Mouse (Mus musculus) midbrain, postnatal 0 days (tissue): ENCODE results near the gene Tfb2m. TPM values are rescaled to one million over a fixed set of nuclear protein-coding genes. Genes with fewer than 3 reads are reported as not detected.

Source experiments
- ATAC-seq: fragments of 200-750 bp; cut with Nextera tagmentation; 2 replicates; pipeline ENCODE4 v1.8.0; 2017; ENCODE audit warnings: moderate number of reproducible peaks, mild to moderate bottlenecking, moderate TSS enrichment, moderate library complexity; ENCODE audit not compliant: low FRiP score
- DNase-seq: peaks from one replicate; pipeline ENCODE4 v3.0.0-alpha.2; 2015; ENCODE audit warnings: low spot score
- H3K27ac ChIP-seq: fragments of 300-500 bp; sonication (generic); 2 replicates; pipeline ENCODE4 v1.5.1; 2014; ENCODE audit warnings: low read depth, mild to moderate bottlenecking, low read length, mixed read lengths
- H3K27me3 ChIP-seq: fragments of 300-500 bp; sonication (generic); 2 replicates; pipeline ENCODE4 v1.6.1; 2014; ENCODE audit warnings: low read length, control low read depth, mixed read lengths; ENCODE audit not compliant: insufficient read depth
- H3K36me3 ChIP-seq: fragments of 300-500 bp; sonication (generic); 2 replicates; pipeline ENCODE4 v1.6.1; 2014; ENCODE audit warnings: low read length, control low read depth, mixed read lengths; ENCODE audit not compliant: insufficient read depth
- H3K4me1 ChIP-seq: fragments of 300-500 bp; sonication (generic); 2 replicates; pipeline ENCODE4 v1.6.1; 2014; ENCODE audit warnings: mild to moderate bottlenecking, control low read depth, antibody characterized with exemption, low read length, mixed read lengths; ENCODE audit not compliant: insufficient read depth
- H3K4me2 ChIP-seq: fragments of 300-500 bp; sonication (generic); 2 replicates; pipeline ENCODE4 v1.6.1; 2014; ENCODE audit warnings: low read depth, mild to moderate bottlenecking, low read length, mixed read lengths; ENCODE audit not compliant: poor library complexity, severe bottlenecking
- H3K4me3 ChIP-seq: fragments of 300-500 bp; sonication (generic); 2 replicates; pipeline ENCODE4 v1.5.1; 2014; ENCODE audit warnings: low read depth, mild to moderate bottlenecking, low read length, moderate library complexity
- H3K9ac ChIP-seq: fragments of 300-500 bp; sonication (generic); replicated peaks from 2 replicates; pipeline ENCODE4 v1.6.1; 2014; ENCODE audit warnings: mild to moderate bottlenecking, low read length, moderate library complexity, mixed read lengths; ENCODE audit not compliant: poor library complexity, severe bottlenecking
- H3K9me3 ChIP-seq: fragments of 300-500 bp; sonication (generic); 2 replicates; pipeline ENCODE4 v1.6.1; 2016; ENCODE audit warnings: low read length, control low read depth
- CTCF ChIP-seq: IDR thresholded peaks from 2 replicates; pipeline ENCODE4 v1.5.1; 2016; ENCODE audit warnings: antibody characterized with exemption, mild to moderate bottlenecking
- WGBS: fragments of 180-500 bp; shearing (Covaris S2); extraction: QIAGEN DNeasy Blood & Tissue Kit; methylation state at CpG from one replicate; pipeline ENCODE4 v1.1.7; 2014; 5-methylcytosine and 5-hydroxymethylcytosine counted together
- polyA plus RNA-seq: library from polyadenylated mRNA; unstranded; fragments of >200 nt; fragmentation: Nextera tagmentation; extraction: Ambion mirVana; gene quantifications from 2 replicates; pipeline ENCODE4 v1.2.1, GENCODE M21; 2015
- total RNA-seq: library from RNA; depleted of rRNA; stranded (reverse); fragments of >200 nt; gene quantifications from 2 replicates; pipeline ENCODE4 v1.2.3, GENCODE M21; 2014

Tfb2m gene
- total and polyA plus RNA-seq, 2 experiments from 2014 or later, result 13.4 to 31.1 TPM

DNA sequence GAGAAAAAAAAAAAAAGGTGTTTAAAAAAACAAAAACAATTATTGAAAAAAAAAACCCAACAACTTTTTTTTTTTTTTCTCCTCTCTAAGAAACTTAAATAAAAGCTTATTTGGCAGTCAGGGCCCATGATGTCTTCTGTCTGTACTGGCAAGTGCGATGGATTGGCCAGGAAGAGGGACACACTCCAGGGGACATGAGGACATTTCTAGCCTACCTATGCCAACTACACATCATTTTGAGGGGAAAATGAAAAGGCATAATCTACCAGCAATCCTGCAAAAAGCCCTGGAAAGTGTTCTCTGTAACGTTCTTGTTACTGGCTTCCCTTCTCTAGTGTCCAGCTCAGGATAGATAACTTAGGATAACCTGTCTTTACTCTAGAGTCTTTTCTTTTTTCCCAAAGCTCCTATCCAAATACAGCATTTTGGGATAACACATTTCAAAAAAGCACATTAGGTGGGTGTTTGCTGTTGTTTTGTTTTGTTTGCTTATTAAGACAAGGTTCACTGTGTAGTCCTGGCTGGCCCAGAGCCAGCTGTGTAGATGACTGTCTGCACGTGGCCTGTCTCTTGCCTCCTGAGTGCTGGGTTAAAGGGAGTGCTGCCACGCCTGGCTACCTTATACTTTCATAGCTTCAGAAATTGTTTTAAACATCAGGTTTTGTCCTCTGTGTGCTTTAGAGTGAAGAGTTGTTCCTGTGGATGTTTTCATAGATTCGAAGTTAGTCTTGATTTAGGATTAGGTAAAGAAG is 7.3 kb upstream of the Tfb2m start:
- Histone ChIP-seq H3K4me2 (no peak overlapping the region), H3K4me1 (no peaks in the 10 kb centered on the region), H3K27me3 (no peaks in the 10 kb centered on the region), H3K36me3 (no peaks in the 10 kb centered on the region), H3K27ac (no peak overlapping the region), H3K9me3 (no peaks in the 10 kb centered on the region), H3K4me3 (no peak overlapping the region), H3K9ac (no peak overlapping the region)
- ATAC-seq (no peak), DNase-seq (peak; percentile 18)
- 73% methylated on average over 5 of the region's 5 CpGs for WGBS
- no peak for TF ChIP-seq CTCF

DNA sequence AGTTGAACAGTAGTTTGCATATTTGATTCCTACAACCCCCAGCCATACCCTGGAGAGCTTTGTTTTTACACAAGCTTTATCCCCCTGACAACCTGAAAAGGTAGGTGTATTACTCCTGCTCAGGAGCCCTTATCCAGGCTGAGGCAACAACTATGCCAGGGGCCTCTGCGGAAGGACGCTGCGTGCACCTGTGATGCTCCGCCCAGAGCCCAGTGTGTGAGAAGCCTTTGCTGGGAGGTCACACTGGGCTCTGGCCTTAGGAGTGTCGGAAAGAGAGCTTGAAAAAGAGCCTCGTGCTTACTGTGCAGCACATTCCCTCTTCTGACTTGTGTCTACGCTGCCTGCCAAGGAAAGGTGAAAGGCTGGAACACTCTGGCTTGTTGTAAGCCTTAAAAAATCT is 6.7 kb upstream of the Tfb2m start:
- H3K4me1 ChIP-seq, result no peaks in the 10 kb centered on the region
- no peak for TF ChIP-seq CTCF
- 38% methylated on average over 7 of the region's 7 CpGs for WGBS

GRCm38 (mm10) chr1:179551921-179552320 is 5.9 kb upstream of the Tfb2m start:
- Histone ChIP-seq H3K9ac (no peak overlapping the region), H3K4me2 (no peak overlapping the region), H3K27me3 (no peaks in the 10 kb centered on the region), H3K9me3 (no peaks in the 10 kb centered on the region), H3K27ac (no peak overlapping the region), H3K4me1 (no peaks in the 10 kb centered on the region), H3K4me3 (no peak overlapping the region), H3K36me3 (no peaks in the 10 kb centered on the region)
- ATAC-seq, result no peak
- no peak for DNase-seq
- WGBS, result 85% methylated on average over 4 of the region's 4 CpGs
- TF ChIP-seq CTCF, result no peak

More for the DNA sequence above, 6.7 kb upstream of the Tfb2m start:
- Histone ChIP-seq H3K9me3 (no peaks in the 10 kb centered on the region), H3K9ac (no peak overlapping the region), H3K4me3 (no peak overlapping the region), H3K27me3 (no peaks in the 10 kb centered on the region), H3K36me3 (no peaks in the 10 kb centered on the region), H3K27ac (no peak overlapping the region), H3K4me2 (no peak overlapping the region)
- DNase-seq, result no peak
- no peak for ATAC-seq

DNA sequence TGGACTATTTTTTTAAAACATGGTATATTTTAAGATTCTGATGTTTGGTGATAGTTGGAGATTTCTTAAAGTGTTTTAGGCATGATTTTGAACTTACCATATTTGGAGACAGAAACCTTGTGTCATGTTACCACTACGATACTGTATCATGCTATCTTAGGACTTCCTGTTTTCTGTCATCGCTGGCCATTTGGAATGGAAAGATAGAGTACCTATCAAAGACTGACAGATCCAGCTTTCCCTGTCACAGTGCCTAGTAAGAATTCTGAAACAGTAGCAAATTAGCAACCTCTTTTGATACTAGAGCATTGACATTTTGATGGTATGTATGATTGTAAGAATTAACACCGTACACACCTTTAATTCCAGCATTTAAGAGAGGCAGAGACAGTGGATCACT is 5.3 kb upstream of the Tfb2m start:
- no peak for TF ChIP-seq CTCF
- WGBS, result 95% methylated on average over 3 of the region's 3 CpGs
- Histone ChIP-seq H3K9ac (no peak overlapping the region), H3K36me3 (no peaks in the 10 kb centered on the region), H3K4me1 (no peaks in the 10 kb centered on the region), H3K4me3 (no peak overlapping the region), H3K27me3 (no peaks in the 10 kb centered on the region), H3K27ac (no peak overlapping the region), H3K9me3 (no peaks in the 10 kb centered on the region), H3K4me2 (no peak overlapping the region)
- ATAC-seq (no peak), DNase-seq (no peak)

- Histone ChIP-seq H3K9me3 (no peaks in the 10 kb centered on the region), H3K27me3 (no peaks in the 10 kb centered on the region), H3K4me2 (no peak overlapping the region), H3K36me3 (no peaks in the 10 kb centered on the region), H3K27ac (no peak overlapping the region), H3K9ac (no peak overlapping the region), H3K4me3 (no peak overlapping the region), H3K4me1 (0 out of 2 replicates have a peak, but pooled peaks cover 5% of the 10 kb centered on the region)
- ATAC-seq, result no peak
- no peak for TF ChIP-seq CTCF
- 95% methylated on average over 5 of the region's 5 CpGs for WGBS
- DNase-seq, result no peak
Measured at GRCm38 (mm10) chr1:179548996-179549752, 3.1 kb upstream of the Tfb2m start.

GRCm38 (mm10) chr1:179548220-179548619 is 2.2 kb upstream of the Tfb2m start:
- Histone ChIP-seq H3K4me2 (peak overlapping the region; percentile 10; the same call in 1 of the 2 replicates), H3K4me1 (0 out of 2 replicates have a peak, but pooled peaks cover 5% of the 10 kb centered on the region)
- TF ChIP-seq CTCF, result no peak

More at GRCm38 (mm10) chr1:179548220-179548619, 2.2 kb upstream of the Tfb2m start:
- H3K27me3 ChIP-seq, result no peaks in the 10 kb centered on the region
- H3K4me3 ChIP-seq, result no peak overlapping the region
- H3K36me3 ChIP-seq, result 0 out of 2 replicates have a peak, but pooled peaks cover 2% of the 10 kb centered on the region
- no peak overlapping the region for H3K9ac ChIP-seq
- no peak overlapping the region for H3K27ac ChIP-seq
- WGBS, result 76% methylated on average over 11 of the region's 11 CpGs
- DNase-seq (no peak), ATAC-seq (no peak)
- no peaks in the 10 kb centered on the region for H3K9me3 ChIP-seq
